Mouse (Mus musculus) kidney, adult 2 months (tissue): ENCODE measurements around the gene Gpr4.

Source experiments
- CTCF ChIP-seq: fragments of 200-500 bp; conservative IDR thresholded peaks from 2 replicates; pipeline ENCODE4 v1.5.1; 2011; ENCODE audit warnings: low read depth, mild to moderate bottlenecking, control low read depth, low read length, moderate library complexity, mixed read lengths; ENCODE audit not compliant: insufficient read depth, insufficient read length
- POLR2A ChIP-seq: fragments of 200-500 bp; IDR thresholded peaks from one replicate; pipeline ENCODE4 v1.6.1; 2011; ENCODE audit warnings: low read depth, low read length, control low read depth

DNA sequence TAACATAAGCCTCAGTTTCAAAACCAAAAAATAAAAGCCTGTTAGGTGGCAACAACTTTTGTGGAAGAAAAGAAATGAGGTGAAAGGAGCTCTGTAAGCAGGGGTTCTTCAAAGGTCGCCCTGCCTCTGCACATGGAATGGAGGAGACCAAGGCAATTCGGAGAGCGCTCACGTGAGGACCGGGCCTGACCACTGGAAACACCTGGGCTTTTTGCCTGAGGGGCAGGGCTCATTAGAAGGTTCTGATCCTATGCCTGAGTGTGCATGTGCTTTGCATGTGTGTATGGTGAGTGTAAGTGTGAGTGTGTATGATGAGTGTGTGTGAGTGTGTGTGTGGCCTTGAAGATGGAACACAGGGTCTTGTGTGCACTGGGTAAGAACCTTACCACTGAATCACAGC is 18.6 kb downstream of the Gpr4 start:
- TF ChIP-seq POLR2A (no peak), CTCF (no peak)
